Mouse (Mus musculus) testis, adult 2 months (tissue): Measurements from ENCODE around the gene Wdr4. TPM values are rescaled to one million over a fixed set of nuclear protein-coding genes. Genes with fewer than 3 reads are reported as not detected.

Experiments
- H3K27ac ChIP-seq: fragments of 200-500 bp; 2 replicates; pipeline ENCODE4 v1.5.1; 2012; ENCODE audit warnings: low read depth, low read length; ENCODE audit not compliant: control insufficient read depth, insufficient read depth
- H3K27me3 ChIP-seq: fragments of 200-500 bp; 2 replicates; pipeline ENCODE4 v1.6.1; 2012; ENCODE audit warnings: mild to moderate bottlenecking, low read length, moderate library complexity; ENCODE audit not compliant: control insufficient read depth, insufficient read depth
- H3K36me3 ChIP-seq: fragments of 200-500 bp; 2 replicates; pipeline ENCODE4 v1.6.1; 2012; ENCODE audit warnings: mild to moderate bottlenecking, low read length; ENCODE audit not compliant: control insufficient read depth, insufficient read depth
- H3K4me1 ChIP-seq: fragments of 200-500 bp; 2 replicates; pipeline ENCODE4 v1.6.1; 2012; ENCODE audit warnings: low read length; ENCODE audit not compliant: control insufficient read depth, insufficient read depth
- H3K4me3 ChIP-seq: fragments of 200-500 bp; 2 replicates; pipeline ENCODE4 v1.5.1; 2012; ENCODE audit warnings: low read depth, mild to moderate bottlenecking, low read length, moderate library complexity, mixed read lengths; ENCODE audit not compliant: control insufficient read depth
- CTCF ChIP-seq: fragments of 200-500 bp; IDR thresholded peaks from 2 replicates; pipeline ENCODE4 v1.5.1; 2012; ENCODE audit warnings: low read depth, mild to moderate bottlenecking, inconsistent platforms, low read length, moderate library complexity; ENCODE audit not compliant: control insufficient read depth, insufficient read depth, insufficient replicate concordance
- POLR2A ChIP-seq: fragments of 200-500 bp; IDR thresholded peaks from 2 replicates; pipeline ENCODE4 v1.6.1; 2012; ENCODE audit warnings: low read depth, mild to moderate bottlenecking, inconsistent platforms, low read length, moderate library complexity; ENCODE audit not compliant: control insufficient read depth
- polyA plus RNA-seq: library from polyadenylated mRNA; depleted of rRNA; stranded (reverse); fragments of >200 nt; gene quantifications from 2 replicates; pipeline ENCODE4 v1.2.3, GENCODE M21; 2012

Wdr4 gene
- polyA plus RNA-seq, 1 experiment: 14.7 TPM

DNA sequence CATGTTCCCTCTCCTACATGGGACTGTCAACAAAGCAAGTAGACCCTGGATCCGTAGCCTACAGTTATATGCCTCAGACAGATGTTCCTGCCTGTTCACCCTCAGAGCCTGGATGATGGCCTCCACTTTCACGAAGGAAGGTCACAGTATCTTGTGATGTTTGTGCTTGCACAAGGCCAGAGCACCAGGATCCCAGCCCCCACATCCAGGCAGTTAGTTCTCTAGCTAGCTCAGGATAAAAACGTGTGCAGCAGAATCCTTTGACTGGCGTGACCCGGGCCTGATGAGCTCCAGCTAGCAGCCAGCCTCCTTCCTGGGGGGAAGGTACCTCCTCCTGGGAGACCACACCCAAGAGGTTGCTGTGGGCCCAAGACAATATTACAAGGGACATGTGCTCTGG is 51.3 kb downstream of the Wdr4 start:
- TF ChIP-seq CTCF (no peak), POLR2A (no peak)
- no peaks in the 10 kb centered on the region for H3K27me3 ChIP-seq
- no peak overlapping the region for H3K27ac ChIP-seq
- no peaks in the 10 kb centered on the region for H3K36me3 ChIP-seq
- H3K4me3 ChIP-seq: no peak overlapping the region
- H3K4me1 ChIP-seq: no peaks in the 10 kb centered on the region

GRCm38 (mm10) chr17:31466854-31467253 is 52.9 kb downstream of the Wdr4 start:
- Histone ChIP-seq H3K27ac (no peak overlapping the region), H3K36me3 (no peaks in the 10 kb centered on the region), H3K4me1 (no peaks in the 10 kb centered on the region), H3K4me3 (no peak overlapping the region), H3K27me3 (no peaks in the 10 kb centered on the region)
- TF ChIP-seq POLR2A (no peak), CTCF (peak; percentile 58; the same call in 1 of the 2 replicates)

DNA sequence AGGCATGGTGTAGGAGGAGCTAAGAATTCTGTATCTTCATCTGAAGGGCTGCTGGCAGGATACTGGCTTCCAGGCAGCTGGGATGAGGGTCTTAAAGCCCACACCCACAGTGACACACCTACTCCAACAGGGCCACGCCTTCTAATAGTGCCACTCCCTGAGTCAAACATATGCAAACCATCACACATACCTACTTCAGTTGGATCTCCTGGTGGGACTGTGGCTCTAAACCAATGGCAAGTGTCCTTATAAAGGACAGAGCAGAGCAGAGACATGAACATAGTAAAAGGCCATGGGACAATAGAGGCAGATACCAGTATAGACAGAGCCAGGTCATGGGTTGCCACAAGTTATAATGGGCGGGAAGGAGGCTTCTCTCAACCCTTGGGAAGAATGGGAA is 57.3 kb downstream of the Wdr4 start:
- TF ChIP-seq POLR2A (no peak), CTCF (no peak)
- H3K36me3 ChIP-seq: no peaks in the 10 kb centered on the region
- H3K4me1 ChIP-seq: no peaks in the 10 kb centered on the region
- H3K27me3 ChIP-seq: no peaks in the 10 kb centered on the region
- H3K27ac ChIP-seq: no peak overlapping the region
- no peak overlapping the region for H3K4me3 ChIP-seq

- Histone ChIP-seq H3K4me3 (no peak overlapping the region), H3K27me3 (no peaks in the 10 kb centered on the region), H3K36me3 (no peaks in the 10 kb centered on the region), H3K27ac (no peak overlapping the region), H3K4me1 (no peaks in the 10 kb centered on the region; the same call in 1 of the 2 replicates)
- no peak for TF ChIP-seq POLR2A
- no peak for TF ChIP-seq CTCF
Observed at GRCm38 (mm10) chr17:31460416-31460815, 59.4 kb downstream of the Wdr4 start.

- no peaks in the 10 kb centered on the region; the same call in 1 of the 2 replicates for H3K4me1 ChIP-seq
- no peak overlapping the region for H3K4me3 ChIP-seq
- H3K27me3 ChIP-seq: no peaks in the 10 kb centered on the region
- H3K27ac ChIP-seq: no peak overlapping the region
- H3K36me3 ChIP-seq: no peaks in the 10 kb centered on the region
- no peak for TF ChIP-seq CTCF
- TF ChIP-seq POLR2A: no peak
Observed at GRCm38 (mm10) chr17:31456723-31457567, 62.8 kb downstream of the Wdr4 start.

DNA sequence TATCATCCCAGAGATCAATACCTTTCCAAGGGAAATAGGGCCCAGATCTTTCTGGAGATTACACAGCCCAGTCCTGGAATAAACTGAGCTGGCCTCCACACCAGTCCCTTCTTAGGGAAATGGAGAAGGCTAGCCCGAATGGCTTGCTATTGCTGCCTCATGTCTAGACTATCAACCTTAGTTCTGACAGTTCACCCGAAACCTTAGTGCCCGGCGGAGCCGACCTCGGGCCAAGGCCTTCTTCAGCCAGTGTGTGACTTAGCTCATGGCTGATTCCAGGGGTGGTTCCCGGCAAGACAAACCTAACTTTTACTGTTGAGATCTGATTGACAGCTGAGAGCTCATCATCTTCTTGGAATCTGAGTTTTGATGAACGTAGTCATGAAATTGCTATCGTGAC is 65.7 kb downstream of the Wdr4 start:
- H3K27ac ChIP-seq: no peak overlapping the region
- no peaks in the 10 kb centered on the region; the same call in none of the 2 replicates for H3K4me1 ChIP-seq
- TF ChIP-seq CTCF (no peak), POLR2A (no peak)
- H3K36me3 ChIP-seq: no peaks in the 10 kb centered on the region
- H3K27me3 ChIP-seq: no peaks in the 10 kb centered on the region
- no peak overlapping the region for H3K4me3 ChIP-seq

GRCm38 (mm10) chr17:31453476-31453875 is 66.3 kb downstream of the Wdr4 start:
- H3K4me3 ChIP-seq: no peak overlapping the region
- H3K4me1 ChIP-seq: no peaks in the 10 kb centered on the region; the same call in none of the 2 replicates
- no peaks in the 10 kb centered on the region for H3K36me3 ChIP-seq
- no peaks in the 10 kb centered on the region for H3K27me3 ChIP-seq
- H3K27ac ChIP-seq: no peak overlapping the region
- TF ChIP-seq CTCF: no peak
- TF ChIP-seq POLR2A: no peak

GRCm38 (mm10) chr17:31452816-31453215 is 67.0 kb downstream of the Wdr4 start:
- Histone ChIP-seq H3K36me3 (no peaks in the 10 kb centered on the region), H3K4me3 (no peak overlapping the region), H3K27me3 (no peaks in the 10 kb centered on the region), H3K4me1 (no peaks in the 10 kb centered on the region; the same call in none of the 2 replicates), H3K27ac (no peak overlapping the region)
- TF ChIP-seq POLR2A (no peak), CTCF (no peak)
